Mouse (Mus musculus): Measurements from ENCODE around the gene 1700016D06Rik.

DNA sequence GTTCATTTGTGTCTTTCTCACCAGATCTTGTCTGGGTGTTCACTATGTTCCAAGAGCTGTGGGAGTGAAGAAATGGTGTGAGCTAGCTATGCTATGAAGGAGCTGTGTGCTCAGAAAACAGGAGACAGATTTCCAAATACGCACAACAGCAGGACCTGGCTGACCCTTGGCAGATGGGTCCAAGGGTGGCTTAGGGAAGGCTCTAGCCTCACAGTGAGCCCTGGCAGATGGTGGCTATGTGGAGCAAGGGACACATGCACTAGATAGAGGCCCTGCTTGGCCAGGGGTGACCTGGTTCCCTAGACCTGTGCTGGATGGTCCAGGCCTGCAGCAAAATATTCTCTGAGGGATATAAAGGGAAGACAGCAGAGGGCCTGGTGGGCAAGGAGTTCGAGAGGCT is 40.0 kb upstream of the 1700016D06Rik start:
- TF ChIP-seq TAL1 (IDR thresholded peaks at IDR 0.05; ENCODE audit: low read length) (no peak), GATA1 (IDR thresholded peaks at IDR 0.05; ENCODE audit: low read length) (no peak)
